Mouse (Mus musculus) C2C12 (cell line): ENCODE measurements around the gene Gdf15. TPM values are rescaled to one million over a fixed set of nuclear protein-coding genes. Genes with fewer than 3 reads are reported as not detected.

Experiments used
- H3K27me3 ChIP-seq: one replicate; pipeline ENCODE4 v1.6.1; 2011; ENCODE audit not compliant: control insufficient read depth, insufficient read depth, insufficient read length
- H3K36me3 ChIP-seq: one replicate; pipeline ENCODE4 v1.6.1; 2011; ENCODE audit not compliant: control insufficient read depth, insufficient read depth
- H3K4me3 ChIP-seq: one replicate; pipeline ENCODE4 v1.5.1; 2011; ENCODE audit warnings: mild to moderate bottlenecking, control low read depth; ENCODE audit not compliant: poor library complexity, insufficient read depth, severe bottlenecking
- H3K79me2 ChIP-seq: one replicate; pipeline ENCODE4 v1.6.1; 2011; ENCODE audit not compliant: control insufficient read depth, insufficient read depth
- H3K79me3 ChIP-seq: one replicate; pipeline ENCODE4 v1.6.1; 2011; ENCODE audit warnings: low read depth, control low read depth
- H3ac ChIP-seq: one replicate; pipeline ENCODE3; 2011; ENCODE audit warnings: low read depth; ENCODE audit not compliant: control insufficient read depth, insufficient read length
- CEBPB ChIP-seq: IDR thresholded peaks from one replicate; pipeline ENCODE4 v1.6.1; 2011; ENCODE audit warnings: low read depth, mild to moderate bottlenecking, control low read depth, moderate library complexity
- CTCF ChIP-seq: IDR thresholded peaks from one replicate; pipeline ENCODE4 v1.5.1; 2011; ENCODE audit not compliant: control insufficient read depth, insufficient read depth, insufficient read length
- FOSL1 ChIP-seq: IDR thresholded peaks from one replicate; pipeline ENCODE4 v1.8.0; 2011; ENCODE audit warnings: mild to moderate bottlenecking, low read length; ENCODE audit not compliant: poor library complexity, insufficient read depth, severe bottlenecking
- MAX ChIP-seq: IDR thresholded peaks from one replicate; pipeline ENCODE4 v1.6.1; 2011; ENCODE audit warnings: mild to moderate bottlenecking, control low read depth
- MYOD1 ChIP-seq: IDR thresholded peaks from one replicate; pipeline ENCODE4 v1.6.1; 2011; ENCODE audit warnings: low read depth; ENCODE audit not compliant: control insufficient read depth, insufficient read length
- MYOG ChIP-seq: IDR thresholded peaks from one replicate; pipeline ENCODE4 v1.6.1; 2011; ENCODE audit not compliant: control insufficient read depth, insufficient read length; ENCODE audit errors: extremely low read depth
- USF1 ChIP-seq: IDR thresholded peaks from one replicate; pipeline ENCODE4 v1.6.1; 2011; ENCODE audit warnings: low read depth, mild to moderate bottlenecking, control low read depth, moderate library complexity
- polyA plus RNA-seq: library from polyadenylated mRNA; unstranded; fragments of >200 nt; fragmentation: generic; extraction: Trizol; gene quantifications from one replicate; pipeline ENCODE4 v1.2.1, GENCODE M21; 2012; ENCODE audit warnings: missing spikeins

Gene Gdf15
- polyA plus RNA-seq, 1 experiment, result 20.9 TPM

DNA sequence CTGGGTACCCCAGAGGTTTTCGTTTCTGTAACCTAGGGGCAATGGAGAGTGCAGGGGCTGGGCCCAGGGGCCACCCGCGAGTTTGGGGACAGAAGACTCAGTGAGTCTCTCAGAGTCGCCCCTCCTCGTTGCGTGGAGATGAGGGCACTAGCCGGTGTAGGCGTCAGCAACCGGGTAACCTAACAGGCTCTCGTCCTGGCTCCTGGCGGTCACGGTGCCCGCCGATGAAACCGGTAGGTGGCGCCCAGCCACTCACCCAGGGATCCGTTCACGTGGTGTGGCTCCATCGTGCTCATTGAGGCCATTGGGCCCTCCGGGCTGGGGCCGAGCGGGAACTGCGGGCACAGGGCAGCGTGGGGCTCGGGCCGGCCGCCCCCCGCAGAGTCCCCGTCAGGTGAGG lies 34.0 kb downstream of the Gdf15 start:
- Histone ChIP-seq H3K79me2 (no peaks in the 10 kb centered on the region), H3K27me3 (no peaks in the 10 kb centered on the region), H3ac (no peak overlapping the region), H3K79me3 (peaks cover 5% of the 10 kb centered on the region), H3K36me3 (peaks cover 46% of the 10 kb centered on the region), H3K4me3 (no peak overlapping the region)
- TF ChIP-seq MAX (no peak), CEBPB (no peak), MYOD1 (no peak), USF1 (no peak), MYOG (no peak), FOSL1 (no peak), CTCF (no peak)

GRCm38 (mm10) chr8:70597417-70598272 lies 34.6 kb downstream of the Gdf15 start:
- Histone ChIP-seq H3K36me3 (peaks cover 41% of the 10 kb centered on the region), H3K4me3 (no peak overlapping the region), H3K79me2 (no peaks in the 10 kb centered on the region), H3ac (no peak overlapping the region), H3K27me3 (no peaks in the 10 kb centered on the region), H3K79me3 (peaks cover 1% of the 10 kb centered on the region)
- TF ChIP-seq USF1 (no peak), CEBPB (no peak), FOSL1 (no peak), MYOG (no peak), CTCF (no peak), MAX (no peak)

DNA sequence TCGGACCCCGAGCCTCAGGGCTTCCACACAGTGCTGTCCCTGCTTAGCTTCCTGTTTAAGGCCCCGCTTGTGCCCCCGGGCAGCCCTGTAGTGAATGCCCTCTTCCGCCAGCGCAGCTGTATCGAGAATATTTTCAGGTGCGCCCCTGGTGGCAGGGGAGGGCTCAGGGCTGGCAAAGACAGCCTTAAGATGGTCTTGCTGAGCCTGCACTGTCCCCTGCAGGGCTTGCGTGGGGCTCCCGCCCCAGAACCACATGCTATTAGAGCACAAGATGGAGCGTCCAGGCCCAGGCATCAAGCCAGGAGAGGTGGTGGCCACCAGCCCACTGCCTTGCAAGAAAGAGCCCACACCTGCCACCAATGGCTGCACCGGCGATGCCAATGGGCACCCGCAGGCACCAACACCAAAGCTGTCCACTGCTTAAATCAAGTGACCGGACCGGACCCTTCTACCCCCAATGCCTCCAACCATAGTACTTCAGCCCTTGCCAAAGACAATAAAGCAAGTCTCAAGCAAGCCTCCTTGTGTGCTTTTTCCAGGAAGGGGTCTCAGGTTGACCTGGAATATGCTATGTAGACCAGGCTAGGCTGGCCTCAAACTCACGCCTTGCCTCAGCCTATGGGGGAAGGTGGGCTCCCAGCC lies 35.4 kb downstream of the Gdf15 start:
- no peak overlapping the region for H3K4me3 ChIP-seq
- peaks cover 1% of the 10 kb centered on the region for H3K79me3 ChIP-seq
- no peak overlapping the region for H3ac ChIP-seq
- no peaks in the 10 kb centered on the region for H3K79me2 ChIP-seq
- H3K36me3 ChIP-seq, result peaks cover 41% of the 10 kb centered on the region
- no peak for TF ChIP-seq MAX
- TF ChIP-seq MYOG, result no peak
- TF ChIP-seq FOSL1, result no peak
- no peak for TF ChIP-seq MYOD1
- no peak for TF ChIP-seq CTCF
- no peak for TF ChIP-seq USF1
- TF ChIP-seq CEBPB, result no peak
- no peaks in the 10 kb centered on the region for H3K27me3 ChIP-seq

DNA sequence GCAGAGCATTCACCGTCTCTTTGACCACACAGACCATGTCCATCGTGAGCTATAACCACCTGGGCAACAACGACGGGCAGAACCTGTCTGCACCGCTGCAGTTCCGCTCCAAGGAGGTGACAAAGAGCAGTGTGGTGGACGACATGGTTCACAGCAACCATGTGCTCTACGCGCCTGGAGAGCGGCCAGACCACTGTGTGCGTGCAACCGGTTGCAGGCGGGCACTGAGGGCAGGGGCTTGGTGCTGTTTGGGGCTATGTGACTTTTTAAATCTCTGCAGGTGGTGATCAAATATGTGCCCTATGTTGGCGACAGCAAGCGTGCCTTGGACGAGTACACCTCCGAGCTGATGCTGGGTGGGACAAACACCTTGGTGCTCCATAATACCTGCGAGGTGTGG lies 36.0 kb downstream of the Gdf15 start:
- no peaks in the 10 kb centered on the region for H3K79me2 ChIP-seq
- H3K79me3 ChIP-seq, result peaks cover 1% of the 10 kb centered on the region
- no peak for TF ChIP-seq FOSL1
- no peak for TF ChIP-seq CTCF
- TF ChIP-seq CEBPB, result no peak
- no peak for TF ChIP-seq MYOG
- TF ChIP-seq MYOD1, result no peak
- no peak for TF ChIP-seq MAX
- no peak for TF ChIP-seq USF1
- peaks cover 46% of the 10 kb centered on the region for H3K36me3 ChIP-seq
- H3K27me3 ChIP-seq, result no peaks in the 10 kb centered on the region
- H3ac ChIP-seq, result no peak overlapping the region
- H3K4me3 ChIP-seq, result no peak overlapping the region

DNA sequence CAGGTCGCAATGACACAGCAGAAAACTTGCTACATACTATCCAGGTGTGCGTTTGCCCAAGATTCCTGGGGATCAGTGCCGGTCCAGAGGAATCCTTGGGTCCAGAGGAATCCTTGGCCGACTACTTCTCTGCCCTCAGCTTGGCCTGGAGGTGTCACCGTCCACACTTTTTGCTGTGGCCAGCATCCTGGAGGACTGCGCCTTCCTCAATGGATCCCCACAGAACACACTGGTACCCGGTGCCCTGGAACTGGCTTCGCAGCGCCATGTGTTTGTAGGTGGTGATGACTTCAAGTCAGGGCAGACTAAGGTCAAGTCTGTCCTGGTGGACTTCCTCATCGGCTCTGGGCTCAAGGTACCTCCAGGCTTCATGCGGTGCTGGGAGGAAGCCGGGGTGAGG lies 36.4 kb downstream of the Gdf15 start:
- Histone ChIP-seq H3K79me2 (no peaks in the 10 kb centered on the region), H3ac (no peak overlapping the region), H3K4me3 (no peak overlapping the region), H3K79me3 (peaks cover 1% of the 10 kb centered on the region), H3K36me3 (peaks cover 47% of the 10 kb centered on the region), H3K27me3 (no peaks in the 10 kb centered on the region)
- TF ChIP-seq CEBPB (no peak), MAX (no peak), CTCF (no peak), MYOG (no peak), FOSL1 (no peak), USF1 (no peak), MYOD1 (no peak)
